Mouse (Mus musculus): Measurements from ENCODE around the gene Derl3. TPM values are rescaled to one million over a fixed set of nuclear protein-coding genes. Genes with fewer than 3 reads are reported as not detected.
A peak's percentile ranks its signal among the peaks of the same experiment; 100 is the strongest.

The Derl3 gene
- total RNA-seq, 1 experiment from 2014 or later: 2.0 TPM

DNA sequence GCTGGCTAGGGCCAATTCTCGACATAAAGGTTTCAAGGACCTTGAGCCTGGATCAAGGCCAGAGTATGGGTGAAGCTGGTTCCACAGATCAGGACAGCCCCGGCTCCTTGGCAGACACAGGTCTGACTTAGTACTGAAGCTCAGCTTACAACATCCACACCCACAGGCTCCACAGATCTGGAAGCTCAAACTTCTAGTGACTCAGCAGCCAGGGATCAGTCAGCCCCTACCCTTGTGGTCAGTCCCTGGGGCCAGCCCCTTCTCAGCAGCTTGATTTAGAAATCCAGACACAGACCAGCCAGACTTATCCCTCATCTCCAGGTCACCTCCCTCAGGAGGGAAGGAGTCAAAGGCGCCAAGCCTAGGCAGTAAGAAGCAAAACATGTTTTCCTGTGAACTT, 5.6 kb downstream of the Derl3 start:
- no peak for ATAC-seq (ENCODE audit: extremely low read depth, insufficient number of reproducible peaks, low FRiP score, poor library complexity, severe bottlenecking)

DNA sequence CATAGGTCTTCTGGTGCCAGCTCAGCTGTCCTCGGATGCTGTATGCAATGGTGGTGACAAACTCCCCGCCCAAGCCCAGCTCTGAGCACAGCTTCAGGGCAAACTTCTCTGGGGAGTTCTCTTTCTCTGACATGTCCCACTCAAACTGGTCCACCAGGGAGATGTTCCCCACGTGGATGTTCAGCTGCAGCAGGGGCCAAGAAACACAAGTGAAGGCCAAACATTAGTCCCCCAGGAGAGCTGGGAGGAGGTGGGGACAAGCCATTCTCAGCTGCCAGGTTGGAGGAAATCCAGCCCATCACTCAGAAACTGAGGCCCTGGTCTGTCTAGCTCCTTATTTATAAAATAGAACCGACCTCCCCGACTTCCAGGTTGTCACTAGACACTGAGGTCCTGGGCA, 11.2 kb downstream of the Derl3 start:
- no peak for ATAC-seq (ENCODE audit: extremely low read depth, insufficient number of reproducible peaks, low FRiP score, poor library complexity, severe bottlenecking)

DNA sequence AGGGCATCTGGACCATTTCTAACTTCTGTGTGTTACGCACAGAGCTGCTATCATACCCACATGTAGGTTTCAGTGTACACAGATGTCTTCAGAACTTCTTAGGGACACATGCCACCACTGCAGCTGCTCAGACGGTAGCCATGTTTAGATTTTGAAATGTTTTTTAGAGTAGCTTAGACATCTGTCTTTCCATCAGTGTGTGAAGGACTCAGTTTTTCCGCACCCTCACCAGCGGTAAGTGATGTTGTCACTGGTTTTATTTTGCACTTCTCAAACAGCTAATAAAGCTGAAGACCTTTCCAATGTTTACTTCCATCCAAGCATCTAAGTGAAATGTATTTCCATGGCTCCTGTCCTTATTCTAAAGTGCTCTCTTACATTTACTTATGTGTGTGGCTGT, 13.7 kb downstream of the Derl3 start:
- ATAC-seq (ENCODE audit: extremely low read depth, insufficient number of reproducible peaks, low FRiP score, poor library complexity, severe bottlenecking): no peak

DNA sequence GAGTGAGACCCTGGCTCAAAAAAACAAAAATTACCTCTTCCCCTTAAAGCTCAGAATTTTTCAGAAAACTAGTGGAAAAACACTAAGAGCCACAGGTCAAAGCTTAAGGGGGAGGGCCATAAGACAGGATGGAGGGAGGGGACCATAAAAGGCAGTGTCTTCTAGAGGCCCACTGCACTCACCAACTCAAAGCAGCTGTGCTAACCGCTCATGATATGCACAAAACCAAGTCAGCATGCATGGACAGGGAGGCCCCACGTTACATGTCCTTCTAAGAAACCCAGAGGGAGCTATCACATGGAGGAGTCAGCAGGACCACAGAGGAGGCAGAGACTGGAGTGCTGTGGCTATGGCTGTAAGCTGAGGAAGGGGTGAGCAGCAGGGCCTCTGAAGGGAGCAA, 17.5 kb downstream of the Derl3 start:
- no peak for ATAC-seq (ENCODE audit: extremely low read depth, insufficient number of reproducible peaks, low FRiP score, poor library complexity, severe bottlenecking)

DNA sequence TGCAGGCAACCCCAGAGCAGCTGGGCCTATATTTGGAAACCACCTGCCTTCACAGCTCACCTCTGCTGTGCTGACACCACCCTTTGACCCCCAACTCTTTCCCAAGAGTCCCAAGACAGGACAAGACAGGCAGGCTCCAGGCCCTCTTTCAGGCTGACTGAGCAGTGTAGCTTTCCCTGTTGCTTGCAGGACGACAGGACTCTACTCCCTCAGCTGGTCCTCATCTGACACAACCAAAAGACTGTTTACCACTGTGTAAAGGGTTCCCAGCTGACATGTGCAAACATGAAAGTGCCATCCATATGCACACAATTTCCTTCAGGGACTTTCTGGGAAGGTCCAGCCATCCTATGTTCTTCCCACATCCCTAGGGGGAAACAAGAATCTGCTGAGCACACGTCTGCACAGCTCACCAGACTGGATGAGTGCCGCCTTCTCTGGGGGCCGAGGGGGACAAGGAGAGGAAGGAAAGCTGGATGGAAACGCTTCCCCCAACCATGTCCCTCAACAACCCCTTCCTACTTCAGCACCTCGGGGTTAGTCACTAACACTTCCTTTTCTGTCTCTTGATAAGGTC, 19.9 kb downstream of the Derl3 start:
- no peak for ATAC-seq (ENCODE audit: extremely low read depth, insufficient number of reproducible peaks, low FRiP score, poor library complexity, severe bottlenecking)

DNA sequence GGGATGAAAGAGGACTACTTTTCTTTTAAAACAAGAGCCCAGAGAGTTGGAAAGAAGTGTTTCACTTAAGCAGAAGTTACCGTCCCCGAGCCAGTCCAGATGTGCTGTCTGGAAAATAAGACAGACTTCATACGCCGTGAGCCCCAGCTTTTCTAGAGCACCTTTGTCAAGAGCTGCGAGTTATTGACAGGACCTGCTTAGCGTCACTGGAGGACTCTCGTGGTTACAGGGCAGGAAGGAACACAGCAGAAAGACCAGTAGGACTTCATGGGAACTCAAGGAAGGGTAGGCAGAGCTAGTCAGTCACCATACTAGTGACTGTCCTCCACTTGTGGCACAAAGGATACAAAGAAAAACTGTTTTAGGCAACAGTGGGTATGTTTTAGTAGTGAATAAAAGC, 22.3 kb downstream of the Derl3 start:
- no peak for ATAC-seq (ENCODE audit: extremely low read depth, insufficient number of reproducible peaks, low FRiP score, poor library complexity, severe bottlenecking)

DNA sequence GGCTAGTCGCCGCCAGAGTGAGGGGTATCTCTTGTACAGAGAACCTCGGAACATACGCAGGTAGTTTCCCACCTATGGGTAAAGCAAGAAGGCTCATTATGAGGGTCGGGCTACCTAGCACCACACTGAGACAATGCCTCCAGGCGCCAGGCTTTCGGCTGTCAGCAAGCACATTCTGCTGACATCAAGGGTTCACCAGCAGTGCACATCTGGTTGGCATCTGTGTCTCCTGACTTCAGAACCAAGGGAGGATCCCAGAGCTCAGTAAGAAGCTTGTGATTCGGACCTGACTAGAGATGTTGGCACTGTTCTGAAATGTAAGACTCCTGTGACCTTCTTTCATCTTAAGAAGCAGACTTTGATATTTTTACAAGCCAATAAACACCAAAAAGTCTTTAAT, 23.6 kb downstream of the Derl3 start:
- no peak for ATAC-seq (ENCODE audit: extremely low read depth, insufficient number of reproducible peaks, low FRiP score, poor library complexity, severe bottlenecking)

DNA sequence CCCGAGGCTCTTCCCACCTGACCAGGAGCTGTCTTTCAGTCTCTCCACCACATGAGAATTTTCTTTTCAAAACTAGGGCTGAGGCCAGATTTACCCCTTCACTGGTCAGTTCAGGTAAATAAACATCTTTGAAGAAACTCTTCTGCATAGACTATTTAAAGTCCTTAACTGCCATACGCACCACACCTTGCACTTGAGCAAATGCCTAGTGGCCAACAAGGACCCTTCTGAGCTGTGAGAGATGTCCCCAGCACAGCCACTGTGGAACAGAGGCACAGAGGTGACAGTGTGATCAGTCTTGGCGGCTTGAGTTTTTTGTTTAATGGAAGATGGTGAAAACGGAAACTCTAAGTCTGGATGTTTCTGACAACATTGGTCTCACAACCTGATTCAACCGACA, 25.8 kb downstream of the Derl3 start:
- no peak for ATAC-seq (ENCODE audit: extremely low read depth, insufficient number of reproducible peaks, low FRiP score, poor library complexity, severe bottlenecking)

DNA sequence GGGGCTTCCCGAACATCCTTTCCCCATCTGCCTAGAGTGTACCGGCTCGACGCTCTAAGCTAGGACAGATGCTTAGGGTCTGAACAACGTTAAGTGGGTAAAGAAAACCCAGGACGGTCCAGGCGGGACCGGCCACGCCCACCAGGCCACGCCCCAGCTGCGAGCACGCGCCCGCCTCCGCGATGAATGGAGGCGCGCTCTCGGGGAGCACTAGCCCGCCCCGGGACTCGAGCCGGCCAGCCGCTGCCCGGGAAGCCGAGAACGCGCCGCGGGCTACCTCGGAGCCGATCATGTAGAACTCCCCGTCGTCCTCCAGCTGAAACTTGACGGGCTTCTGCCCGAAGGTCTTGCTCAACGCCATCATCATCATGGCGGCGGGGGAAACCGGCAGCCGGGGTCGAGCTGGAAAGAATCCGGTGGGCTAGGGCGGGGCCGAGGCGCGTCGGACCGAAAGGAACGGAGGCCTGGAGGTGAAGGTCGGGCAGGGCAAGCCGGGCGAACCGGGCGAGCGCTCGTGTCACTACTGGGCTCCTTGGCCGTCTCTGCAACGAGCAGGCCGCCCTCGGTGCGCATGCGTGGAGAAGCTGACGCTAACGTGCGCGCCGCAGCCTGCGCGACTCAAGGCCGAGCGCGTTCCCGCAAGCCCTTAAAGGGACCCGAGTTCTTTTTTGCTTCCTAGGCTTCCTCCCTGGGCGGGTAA, 28.0 kb downstream of the Derl3 start, which contains the start of gene Smarcb1:
Gene Smarcb1 (minus strand): TSS at position 592 of the 700 bp plus-strand sequence.
- peak; percentile 78 for ATAC-seq (ENCODE audit: extremely low read depth, insufficient number of reproducible peaks, low FRiP score, poor library complexity, severe bottlenecking)

DNA sequence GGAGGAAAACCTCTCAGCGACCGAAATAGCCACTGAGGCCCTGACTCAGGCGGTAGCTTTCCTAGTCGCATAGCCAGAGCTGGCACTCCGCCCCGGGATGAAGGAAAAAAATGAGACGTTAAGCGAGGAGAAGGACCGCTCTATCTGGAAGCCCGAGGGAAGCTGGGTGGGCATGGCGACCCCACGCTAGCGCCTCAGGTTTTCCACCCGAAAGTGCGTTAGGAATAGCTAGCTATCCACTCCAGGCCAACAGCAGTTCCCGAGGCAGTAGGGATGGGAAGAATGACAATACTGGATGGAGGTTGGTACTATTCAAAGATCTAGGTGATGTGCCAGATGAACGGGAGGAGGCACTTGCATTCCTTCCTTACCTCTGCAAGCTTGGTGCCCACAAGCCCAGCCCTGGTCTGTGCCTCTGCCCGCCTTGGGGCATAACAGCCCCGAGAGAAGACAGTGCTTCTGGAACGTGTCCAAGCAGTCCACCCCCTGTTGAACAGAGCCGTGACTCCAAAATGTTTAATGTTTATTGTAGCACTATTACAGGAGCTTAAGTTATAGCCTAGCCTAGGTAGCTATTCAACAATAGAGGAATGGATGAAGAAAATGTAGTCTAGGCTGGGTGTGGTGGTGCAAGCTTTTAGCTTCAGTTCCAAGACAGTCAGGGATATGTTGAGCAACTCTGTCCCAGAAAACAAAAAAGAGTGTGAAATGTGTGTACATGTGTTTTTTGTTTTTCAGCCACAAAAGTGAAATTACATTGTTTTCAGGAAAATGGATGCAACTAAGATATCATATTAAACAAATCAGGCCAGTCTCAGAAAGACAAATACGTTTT, 28.7 kb downstream of the Derl3 start:
- no peak for ATAC-seq (ENCODE audit: extremely low read depth, insufficient number of reproducible peaks, low FRiP score, poor library complexity, severe bottlenecking)

DNA sequence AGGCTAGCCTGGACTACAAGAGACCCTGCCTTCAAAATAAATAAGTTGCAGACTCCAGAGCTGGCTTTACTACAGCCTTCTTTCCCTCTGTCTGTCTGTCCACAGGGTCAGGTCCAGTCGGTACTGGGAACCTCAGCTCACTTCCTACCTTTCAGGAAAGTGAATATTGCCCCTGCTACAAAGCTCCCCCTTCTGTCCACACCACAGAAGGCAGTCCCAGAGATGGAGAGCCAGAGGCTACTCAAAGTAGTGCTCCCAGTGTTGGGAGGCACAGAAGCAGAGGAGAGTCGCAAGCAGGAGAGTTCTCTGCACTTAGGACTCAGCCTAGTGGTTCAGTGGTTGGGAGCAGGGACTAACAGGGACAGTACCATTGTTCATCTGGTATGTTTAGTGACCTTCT, 31.1 kb downstream of the Derl3 start:
- ATAC-seq (ENCODE audit: extremely low read depth, insufficient number of reproducible peaks, low FRiP score, poor library complexity, severe bottlenecking): no peak

DNA sequence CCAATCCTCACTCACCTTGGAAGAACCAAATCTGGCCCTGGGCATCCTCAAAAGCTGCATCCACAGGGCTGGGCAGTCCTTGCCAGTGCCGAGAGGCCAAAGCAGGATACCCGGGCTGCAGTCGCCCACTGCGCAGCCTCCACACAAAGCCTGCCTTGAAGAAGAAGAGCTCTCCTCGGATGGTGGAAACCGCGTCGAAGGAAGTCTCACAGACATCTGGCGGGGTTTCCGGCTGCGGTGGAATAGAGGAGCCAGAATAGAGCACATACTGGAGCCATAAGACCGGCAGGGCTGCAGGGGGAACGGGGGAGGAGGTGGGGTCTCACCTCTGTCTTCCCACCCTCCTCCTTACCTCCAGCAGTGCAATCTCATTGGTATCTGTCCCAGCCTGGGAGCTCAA, 33.2 kb downstream of the Derl3 start:
- ATAC-seq (ENCODE audit: extremely low read depth, insufficient number of reproducible peaks, low FRiP score, poor library complexity, severe bottlenecking): no peak

DNA sequence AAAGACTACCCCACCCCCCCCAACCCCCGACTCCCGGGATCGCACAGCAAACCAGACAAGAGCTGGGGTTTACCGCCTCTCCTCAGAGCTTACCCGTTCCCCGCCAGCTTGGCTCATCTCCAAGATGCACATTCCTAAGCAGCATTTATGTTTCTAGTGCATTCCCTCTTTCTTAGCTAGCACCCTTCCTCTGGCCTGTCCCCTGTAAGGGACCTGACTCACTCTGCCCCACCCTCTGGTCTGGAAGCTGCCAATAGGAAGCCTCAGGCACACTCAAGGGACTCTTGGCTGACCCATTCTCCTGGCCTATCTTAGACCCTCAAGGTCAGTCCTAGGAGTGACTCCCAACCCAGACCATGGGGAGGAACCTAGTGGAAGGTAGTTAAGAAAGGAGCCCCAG, 37.1 kb downstream of the Derl3 start:
- ATAC-seq (ENCODE audit: extremely low read depth, insufficient number of reproducible peaks, low FRiP score, poor library complexity, severe bottlenecking): no peak

DNA sequence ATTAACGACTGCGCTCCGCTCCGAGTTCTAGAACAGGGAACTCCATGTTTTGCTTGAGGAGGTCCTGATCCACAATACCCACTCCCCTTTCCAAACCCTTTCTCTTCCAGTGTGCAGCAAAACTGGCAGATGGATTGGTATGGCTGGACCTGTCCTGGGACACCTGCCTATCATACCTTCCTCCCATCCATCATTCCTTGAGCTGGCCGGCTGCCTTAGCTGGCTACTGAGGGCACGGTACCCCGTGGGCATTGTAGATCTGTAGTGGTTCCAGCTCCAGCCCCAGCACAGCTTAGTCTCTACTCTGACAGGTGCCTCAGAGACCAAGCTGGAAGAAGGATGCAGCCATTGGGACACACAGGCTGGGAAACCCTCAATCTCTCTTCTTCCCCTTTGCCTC, 38.1 kb downstream of the Derl3 start:
- ATAC-seq (ENCODE audit: extremely low read depth, insufficient number of reproducible peaks, low FRiP score, poor library complexity, severe bottlenecking): no peak

DNA sequence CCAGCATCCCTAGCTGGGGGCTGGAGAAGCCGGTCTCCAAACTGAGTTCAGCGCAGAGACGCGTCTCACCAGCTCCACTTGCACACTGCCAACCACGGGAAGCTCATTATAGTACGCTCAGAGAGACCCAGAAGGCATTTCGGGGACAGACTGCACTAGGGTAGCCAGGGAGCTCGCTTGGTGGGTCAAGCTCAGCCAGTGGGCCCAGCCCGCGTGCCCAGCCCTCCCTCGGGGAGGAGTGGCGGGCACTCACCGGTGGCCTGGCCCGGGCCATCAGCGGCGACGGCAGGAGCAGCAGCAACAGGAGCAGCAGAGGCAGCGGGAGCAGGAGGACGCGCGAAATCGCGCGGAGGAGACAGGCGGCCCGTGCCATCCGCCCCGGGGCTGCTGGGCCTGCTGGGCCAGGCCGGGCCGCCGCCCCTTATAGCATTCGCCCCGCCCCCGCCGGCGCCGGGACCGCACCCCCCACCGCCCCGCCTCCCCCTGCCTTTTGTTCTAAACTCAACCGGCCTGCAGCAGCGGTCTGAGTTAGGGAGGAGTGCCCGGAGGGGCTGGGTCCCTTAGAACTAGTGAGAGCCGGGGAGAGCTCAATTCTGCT, 39.0 kb downstream of the Derl3 start:
- no peak; the same call in 1 of the 2 replicates for ATAC-seq (ENCODE audit: extremely low read depth, insufficient number of reproducible peaks, low FRiP score, poor library complexity, severe bottlenecking)

DNA sequence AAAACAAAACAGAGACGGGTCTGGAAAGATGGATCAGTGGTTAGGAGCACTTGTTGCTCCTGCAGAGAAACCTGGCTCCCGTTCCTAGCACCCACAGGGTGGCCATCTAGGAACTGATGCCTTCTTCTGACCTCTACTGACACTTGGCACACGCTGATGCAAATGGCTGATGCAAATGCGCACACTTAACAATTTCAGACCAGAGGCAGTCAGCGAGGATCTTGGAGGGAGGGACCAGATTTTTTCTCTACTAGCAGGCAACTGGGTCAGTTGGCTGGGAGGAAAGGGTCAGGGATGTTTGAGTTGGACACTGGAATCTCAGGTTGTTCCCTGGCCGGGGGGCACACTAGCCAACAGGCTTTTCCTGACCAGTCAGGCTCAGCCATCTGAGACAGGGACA, 39.7 kb downstream of the Derl3 start, which contains the start of gene Chchd10:
Gene Chchd10 (plus strand): TSS at position 240 of the 400 bp plus-strand sequence.
- no peak for ATAC-seq (ENCODE audit: extremely low read depth, insufficient number of reproducible peaks, low FRiP score, poor library complexity, severe bottlenecking)

DNA sequence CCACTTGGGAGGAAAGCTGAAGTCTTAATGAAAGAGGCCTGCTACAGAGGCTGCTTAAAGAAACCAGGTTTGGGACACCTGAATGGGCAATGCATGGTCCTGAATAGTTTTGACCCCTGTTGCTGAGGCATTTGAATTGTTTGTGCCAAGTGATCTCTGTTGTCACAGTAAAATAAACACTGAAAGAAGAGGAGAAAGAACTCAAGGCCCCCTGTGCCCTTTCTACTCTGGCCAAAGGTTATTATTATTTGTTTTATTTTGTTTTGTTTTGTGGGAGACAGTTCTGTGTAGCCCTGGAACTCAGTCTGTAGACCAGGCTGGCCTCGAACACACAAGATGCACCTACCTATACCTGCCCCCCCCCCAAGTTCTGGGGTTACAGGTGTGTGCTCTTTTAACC, 41.8 kb downstream of the Derl3 start:
- no peak for ATAC-seq (ENCODE audit: extremely low read depth, insufficient number of reproducible peaks, low FRiP score, poor library complexity, severe bottlenecking)

DNA sequence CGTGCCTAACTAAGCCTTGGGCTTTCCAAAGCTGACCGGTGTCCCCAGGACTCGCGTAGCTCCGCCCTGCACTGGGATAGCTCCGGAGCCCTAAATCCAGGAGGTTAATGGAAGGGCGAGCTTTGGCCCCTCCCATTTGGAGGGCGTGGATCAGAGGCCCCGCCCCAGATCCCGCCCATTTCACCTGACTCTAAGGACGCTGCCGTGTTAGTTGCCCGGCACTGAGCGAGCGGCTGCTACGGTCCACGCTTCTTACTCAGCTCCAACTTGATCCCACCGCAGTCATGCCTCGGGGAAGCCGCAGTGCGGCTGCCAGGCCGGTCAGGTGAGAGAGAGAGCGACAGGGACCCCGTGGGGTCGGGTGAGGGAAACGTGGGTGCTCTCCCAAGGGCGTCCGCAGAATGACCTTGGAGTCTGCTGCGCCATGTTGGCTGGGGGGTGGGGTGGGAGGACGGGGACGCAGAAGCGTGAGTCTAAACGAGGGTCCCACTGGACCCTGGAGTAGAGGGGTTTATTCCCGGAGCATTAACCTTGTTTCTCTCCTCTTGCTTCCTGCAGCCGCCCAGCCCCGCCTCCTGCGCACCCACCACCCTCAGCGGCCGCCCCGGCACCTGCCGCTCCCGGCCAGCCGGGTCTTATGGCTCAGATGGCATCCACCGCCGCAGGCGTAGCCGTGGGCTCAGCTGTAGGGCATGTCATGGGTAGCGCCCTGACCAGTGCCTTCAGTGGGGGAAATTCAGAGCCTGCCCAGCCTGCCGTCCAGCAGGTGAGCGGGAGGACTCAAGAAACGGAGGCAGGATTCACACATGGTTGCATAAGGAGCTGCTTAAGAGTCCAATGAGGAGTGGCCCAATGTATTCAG, 42.7 kb downstream of the Derl3 start, which contains the start of gene Mmp11:
Gene Mmp11 (minus strand): TSS at position 817 of the 862 bp plus-strand sequence.
- peak; percentile 61 for ATAC-seq (ENCODE audit: extremely low read depth, insufficient number of reproducible peaks, low FRiP score, poor library complexity, severe bottlenecking)

Measured in neutrophil, adult 5-6 weeks (primary cell).